Mouse (Mus musculus) regulatory T cell (primary cell): ENCODE data around the gene Pradc1.

Experiments
- in situ Hi-C: fragments of 300-600 bp; cut with MboI, MseI; formaldehyde crosslinking; loops from one replicate; pipeline ENCODE4 v1.15.1; 2025; ENCODE audit warnings: high pct_unique_total_duplicates

The Pradc1 gene

DNA sequence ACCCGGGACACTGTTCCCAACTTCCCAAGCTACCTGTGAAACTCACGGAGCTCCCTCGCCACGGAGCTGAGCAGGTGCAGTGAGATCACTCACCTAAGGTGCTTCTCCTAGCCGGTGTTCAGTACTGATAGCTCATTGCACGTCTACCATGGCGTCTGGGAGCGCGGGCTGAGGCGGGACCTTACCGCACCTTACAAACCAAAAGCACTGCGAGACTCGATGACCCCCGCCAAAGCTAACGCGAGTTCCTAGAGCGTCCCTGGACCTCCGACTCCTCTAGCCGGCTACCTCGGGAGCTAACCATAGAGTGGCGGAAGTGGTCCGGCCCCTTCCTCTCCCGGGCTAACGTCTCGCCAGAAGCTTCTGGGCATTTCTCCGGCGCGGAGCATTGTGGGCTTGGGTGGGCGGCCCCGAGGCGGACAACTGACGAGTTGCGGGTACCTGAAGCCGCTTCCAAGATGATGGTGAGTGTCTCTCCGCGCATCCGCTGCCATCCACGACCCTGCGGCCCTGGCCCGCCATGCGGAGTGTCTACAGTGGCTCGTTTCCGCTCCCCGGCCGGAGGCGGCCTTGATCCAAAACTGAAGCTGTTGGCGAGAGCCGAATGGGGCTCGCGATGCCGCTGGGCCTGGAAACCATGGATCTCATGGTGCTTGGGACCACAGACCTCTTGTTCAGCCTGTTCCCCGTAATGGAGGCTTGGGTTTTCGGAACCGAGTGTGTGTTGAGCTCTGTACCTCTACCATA lies at the start of gene Pradc1:
Gene Pradc1 (minus strand): TSS at position 307 of the 747 bp plus-strand sequence.
- in situ Hi-C loops, result loop anchor here (10.0 kb wide), 1 partner anchor 1997 kb away; the partner anchor contains the start of gene Tet3

DNA sequence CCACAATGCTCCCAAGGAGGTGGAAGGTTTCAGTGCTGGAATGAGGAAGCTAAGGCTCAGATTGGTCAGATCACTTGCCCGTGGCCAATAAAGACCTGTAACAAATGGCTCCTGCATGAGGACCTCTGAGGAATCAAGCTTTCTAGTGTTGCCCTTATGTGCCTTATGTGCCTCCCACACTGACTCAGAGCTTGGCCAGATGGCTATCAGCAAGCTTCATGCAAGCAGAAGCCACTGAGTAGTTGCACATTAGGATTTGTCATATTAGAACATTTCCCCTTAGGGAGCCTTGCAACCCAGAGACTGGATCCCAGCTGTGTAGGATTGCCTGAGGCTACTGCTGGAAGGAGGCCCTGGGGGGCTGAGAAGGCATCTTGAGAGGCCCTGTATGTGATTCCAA lies 48.6 kb upstream of the Pradc1 start:
- in situ Hi-C loops, result no loop called here

DNA sequence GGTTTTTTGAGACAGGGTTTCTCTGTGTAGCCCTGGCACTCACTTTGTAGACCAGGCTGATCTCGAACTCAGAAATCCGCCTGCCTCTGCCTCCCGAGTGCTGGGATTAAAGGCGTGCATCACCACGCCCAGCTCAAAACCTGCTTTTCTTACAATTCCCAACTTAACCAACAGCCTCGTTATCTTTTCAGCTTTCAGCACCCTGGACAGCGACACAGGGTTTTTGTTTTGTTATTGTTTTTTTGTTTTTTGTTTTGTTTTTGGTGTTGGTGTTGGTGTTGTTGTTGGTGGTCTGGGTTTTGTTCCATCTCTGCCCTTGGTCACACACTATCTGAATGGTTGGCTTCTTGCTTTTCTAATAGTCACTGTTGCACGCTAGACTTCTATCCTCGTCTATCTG lies 46.4 kb upstream of the Pradc1 start:
- in situ Hi-C loops, result no loop called here

DNA sequence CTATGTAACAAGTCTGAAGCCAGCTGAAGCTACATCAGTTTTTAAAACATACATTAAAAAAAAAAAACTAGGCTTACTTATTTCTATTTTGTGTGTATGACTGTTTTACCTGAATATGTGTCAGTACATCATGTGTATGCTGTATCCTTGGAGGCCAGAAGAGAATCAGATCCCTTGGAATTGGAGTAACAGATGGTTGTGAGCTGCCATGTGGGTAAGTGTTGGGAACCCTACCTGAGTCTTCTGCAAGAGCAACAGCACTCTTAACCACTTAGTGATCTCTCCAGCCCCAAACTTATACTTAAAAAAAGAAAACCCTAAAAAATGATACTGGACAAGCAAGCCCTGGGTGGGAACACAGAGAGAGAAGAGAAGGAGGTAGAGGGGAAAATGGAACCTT lies 45.2 kb upstream of the Pradc1 start:
- in situ Hi-C loops, result no loop called here

DNA sequence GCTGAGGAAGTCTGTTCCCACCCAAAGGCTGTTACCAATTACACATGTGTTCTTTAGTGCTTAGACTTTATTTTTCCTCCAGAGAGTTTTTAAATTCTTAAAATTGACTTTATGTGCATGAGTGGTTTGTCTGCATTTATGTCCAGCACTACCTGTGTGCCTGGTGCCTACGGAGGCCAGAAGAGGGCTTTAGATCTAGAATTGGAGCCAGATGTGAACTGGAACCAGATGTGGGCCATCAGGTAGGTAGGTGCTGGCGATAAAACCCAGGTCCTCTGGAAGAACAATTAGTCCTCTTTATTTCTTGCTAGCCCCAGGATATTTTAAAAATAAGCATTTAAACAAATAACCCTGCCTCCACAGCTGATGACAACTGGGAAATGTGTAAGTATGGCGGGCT lies 39.8 kb upstream of the Pradc1 start:
- in situ Hi-C loops, result no loop called here

DNA sequence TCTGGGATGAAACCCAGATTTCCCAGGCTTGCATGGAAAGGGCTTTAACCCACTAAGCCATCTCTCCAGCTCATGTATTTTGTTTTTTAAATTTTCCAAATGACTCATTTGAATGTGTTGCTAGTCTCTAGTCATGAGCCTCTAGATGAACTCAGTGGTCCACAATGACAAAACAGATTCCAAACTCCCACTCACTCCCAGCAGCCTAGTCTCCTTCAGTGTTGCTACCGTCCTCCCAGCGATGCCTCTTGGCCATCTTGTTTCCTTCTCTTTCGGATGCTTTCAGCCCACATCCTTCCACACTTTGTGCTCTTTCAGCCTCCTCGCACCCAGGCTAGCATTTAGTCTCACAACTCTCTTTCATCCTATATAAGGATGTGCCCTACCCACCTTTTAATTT lies 38.5 kb upstream of the Pradc1 start:
- in situ Hi-C loops, result no loop called here

DNA sequence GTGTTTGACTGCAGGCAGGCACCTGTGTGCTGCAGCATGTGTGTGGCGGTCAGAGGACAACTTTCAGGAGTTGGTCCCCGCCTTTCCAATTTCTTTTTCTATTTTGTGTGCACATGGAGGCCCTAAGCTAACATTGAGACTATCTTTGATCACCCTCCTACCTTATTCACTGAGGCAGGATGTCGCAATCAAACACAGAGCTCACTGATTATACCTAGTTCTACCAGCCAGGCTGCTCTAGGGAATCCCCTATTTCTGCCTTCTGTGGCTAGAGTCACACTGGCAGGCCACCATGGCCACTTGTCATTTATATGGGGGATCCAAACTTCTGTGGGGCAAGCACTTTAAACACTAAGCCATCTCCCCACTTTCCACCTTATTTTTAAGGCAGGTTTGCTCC lies 37.9 kb upstream of the Pradc1 start:
- in situ Hi-C loops, result no loop called here

DNA sequence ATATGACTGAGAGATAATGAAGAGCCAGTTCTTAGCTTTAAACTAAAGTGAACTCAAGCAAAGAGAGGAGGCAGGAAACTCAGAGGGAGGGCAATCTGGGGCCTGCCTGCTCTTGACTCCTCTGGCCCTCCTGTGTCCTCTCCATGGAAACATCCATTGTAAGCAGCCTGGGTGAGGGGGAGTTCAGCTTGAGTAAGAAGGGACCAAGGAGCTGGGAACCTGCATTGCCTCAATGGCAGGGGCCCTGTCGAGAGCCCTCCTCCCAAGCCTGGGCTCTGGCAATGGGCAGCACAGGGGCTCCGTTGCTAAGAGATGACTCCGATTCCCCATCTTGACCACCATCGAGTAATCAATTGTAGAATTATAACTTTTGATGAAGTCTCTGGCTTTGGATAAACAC lies 36.7 kb upstream of the Pradc1 start:
- in situ Hi-C loops, result no loop called here

DNA sequence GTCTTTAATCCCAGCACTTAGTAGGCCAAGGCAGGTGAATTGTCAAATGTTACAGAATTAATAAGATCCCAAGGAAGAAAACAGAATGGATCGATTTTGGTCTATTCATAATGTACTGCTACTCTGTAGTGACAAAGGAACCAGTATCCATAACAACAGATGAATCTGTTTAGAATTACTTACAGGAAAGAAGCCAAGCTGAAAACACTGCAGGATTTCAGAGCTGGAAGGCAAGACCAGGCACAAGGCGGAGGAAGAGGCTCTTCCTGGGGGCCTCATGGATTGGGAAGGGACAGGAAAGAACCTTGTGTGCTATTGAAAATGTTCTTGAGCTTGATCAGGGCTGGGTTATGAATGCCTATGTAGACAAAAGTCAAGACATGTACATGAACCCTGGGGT lies 34.0 kb upstream of the Pradc1 start:
- in situ Hi-C loops, result no loop called here

DNA sequence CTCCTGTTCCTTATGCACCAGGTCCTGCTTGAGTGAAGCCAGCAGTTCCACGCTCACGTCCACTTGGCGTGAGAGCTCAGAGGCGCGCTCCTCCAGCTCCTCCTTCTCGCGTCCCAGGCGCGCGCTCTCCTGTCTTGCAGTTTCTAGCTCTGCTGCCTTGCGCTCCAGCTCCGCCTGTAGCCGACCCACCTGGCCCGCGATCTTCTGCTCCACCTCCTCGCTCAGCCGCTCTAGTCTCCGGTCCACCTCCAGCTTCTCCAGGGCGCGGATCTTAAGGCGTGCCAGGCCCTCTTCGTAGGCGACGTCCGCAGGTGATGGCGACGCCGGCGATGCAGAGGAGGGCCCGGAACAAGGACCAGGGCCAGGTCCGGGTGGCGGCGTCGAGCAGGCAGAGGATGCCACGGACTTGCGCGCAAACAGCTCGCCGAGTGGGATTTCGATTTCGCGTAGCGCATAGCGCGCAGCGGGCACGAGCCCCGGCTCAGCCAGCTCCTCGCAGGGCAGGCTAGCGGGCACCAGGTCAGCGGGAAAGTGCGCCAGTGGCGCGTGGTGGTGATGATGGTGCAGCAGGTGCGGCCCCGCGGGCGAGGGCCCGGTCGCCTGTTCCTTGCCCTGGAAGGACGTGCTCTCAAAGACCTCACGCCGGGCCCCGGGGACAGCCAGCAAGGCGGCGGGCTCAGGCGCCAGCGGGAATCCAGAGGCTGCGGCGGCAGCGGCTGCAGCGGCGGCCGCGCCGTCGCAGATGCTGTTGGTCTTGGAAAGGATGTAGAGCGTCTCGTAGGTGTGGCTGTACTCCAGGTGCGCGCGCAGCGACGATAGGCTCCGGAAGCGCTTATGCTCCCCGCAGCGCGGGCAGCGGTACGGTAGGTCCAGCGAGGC lies 32.3 kb upstream of the Pradc1 start:
- in situ Hi-C loops, result no loop called here

DNA sequence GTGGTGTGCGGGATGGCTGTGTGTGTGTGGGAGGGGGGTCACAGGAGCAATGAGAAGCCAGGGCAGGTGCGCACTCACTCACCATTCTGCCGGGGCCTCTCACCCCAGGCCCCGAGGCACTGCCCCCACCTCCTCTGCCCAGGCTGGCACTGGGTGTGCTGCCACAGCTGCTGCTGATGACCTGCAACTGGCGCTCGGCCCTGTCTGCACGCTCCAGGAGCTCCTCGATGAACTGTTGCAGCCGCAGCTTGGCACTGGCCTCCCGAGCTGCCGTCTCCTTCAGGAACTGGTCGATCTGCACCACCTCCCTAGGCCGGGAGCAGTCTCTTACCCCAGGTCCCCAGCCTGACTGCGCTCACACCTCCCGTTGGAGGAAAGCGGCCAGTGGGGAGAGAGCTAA lies 28.9 kb upstream of the Pradc1 start:
- in situ Hi-C loops, result no loop called here

DNA sequence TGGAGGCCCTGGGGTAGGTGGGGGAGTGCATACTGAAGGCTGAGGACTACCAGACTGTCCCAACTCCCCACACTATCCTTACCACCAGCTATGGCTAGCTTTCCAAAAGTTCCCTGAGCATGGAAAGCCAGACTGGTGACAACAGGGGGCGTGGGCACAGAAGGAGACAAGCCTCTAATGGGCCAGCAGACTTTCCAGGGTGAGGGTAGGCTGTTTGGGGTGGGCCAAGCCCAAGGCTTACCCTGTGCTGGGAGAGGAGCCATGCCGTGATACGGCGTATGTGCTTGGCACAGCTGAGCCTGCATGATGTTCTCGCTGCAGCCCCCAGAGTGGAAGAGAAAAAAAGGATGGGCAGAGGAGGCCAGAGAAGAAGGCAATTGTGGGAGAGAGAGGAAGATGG lies 28.2 kb upstream of the Pradc1 start:
- in situ Hi-C loops, result no loop called here

DNA sequence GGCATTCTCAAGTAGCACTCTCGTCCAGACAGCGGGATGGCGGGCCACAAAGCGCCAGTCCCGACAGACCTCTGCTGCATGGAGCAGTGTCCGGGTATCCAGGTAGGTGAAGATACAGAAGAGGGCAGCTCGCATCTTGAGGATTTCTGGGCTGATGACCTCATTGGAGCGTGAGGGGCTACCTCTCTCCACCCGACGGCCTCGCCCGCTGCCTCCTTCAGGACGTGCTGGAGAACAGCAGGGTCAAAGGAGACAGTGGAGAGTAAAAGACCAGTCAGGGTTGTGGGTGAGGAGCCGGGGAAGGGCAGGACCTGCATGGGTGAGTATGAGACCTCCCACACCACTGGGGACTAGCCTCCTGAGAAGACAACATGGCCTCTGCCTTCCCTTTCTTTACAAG lies 26.6 kb upstream of the Pradc1 start:
- in situ Hi-C loops, result no loop called here

DNA sequence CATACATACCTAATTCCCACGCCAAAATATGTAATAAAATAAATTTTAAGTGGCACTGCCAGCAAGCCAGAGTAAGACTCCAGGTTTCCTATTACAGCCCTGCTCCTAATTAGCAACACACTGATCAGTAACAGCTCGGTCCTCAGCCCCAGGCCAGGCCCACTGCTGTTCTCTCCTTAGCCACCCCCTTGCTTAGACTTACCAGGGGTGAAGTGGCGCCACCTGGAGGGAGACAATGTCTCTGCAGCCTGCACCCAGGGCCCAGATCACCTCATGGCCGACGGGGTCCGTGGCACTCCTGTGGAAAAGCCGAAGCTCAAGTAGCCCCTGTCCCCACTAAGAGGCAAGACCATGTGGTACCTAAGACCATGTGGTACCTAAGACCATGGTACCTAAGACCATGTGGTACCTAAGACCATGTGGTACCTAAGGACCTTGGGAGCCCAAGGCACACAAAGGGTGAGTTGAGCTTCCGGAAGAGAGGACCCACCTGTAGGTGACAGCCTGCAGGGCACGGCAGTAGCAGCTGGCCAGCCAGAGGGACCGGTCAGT lies 25.7 kb upstream of the Pradc1 start:
- in situ Hi-C loops, result no loop called here

DNA sequence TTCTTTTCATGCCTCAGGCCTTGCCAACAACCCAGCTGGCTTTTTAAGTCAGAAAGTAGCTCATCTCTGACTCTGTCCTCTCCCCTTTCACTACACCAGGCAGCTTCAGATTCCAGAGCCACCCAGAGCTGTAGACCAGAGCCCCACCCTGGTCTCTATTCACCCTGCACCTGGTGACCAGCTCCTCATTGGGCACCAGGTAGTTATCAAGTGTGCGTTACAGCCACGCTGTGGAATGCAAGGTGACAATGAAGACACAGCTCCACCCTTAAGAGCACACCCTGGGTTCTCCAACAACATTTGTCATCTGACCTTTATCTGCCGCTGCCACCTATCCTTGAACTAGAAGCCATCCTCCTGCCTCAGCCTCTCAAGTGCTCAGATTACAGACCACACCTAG lies 23.8 kb upstream of the Pradc1 start:
- in situ Hi-C loops, result no loop called here

DNA sequence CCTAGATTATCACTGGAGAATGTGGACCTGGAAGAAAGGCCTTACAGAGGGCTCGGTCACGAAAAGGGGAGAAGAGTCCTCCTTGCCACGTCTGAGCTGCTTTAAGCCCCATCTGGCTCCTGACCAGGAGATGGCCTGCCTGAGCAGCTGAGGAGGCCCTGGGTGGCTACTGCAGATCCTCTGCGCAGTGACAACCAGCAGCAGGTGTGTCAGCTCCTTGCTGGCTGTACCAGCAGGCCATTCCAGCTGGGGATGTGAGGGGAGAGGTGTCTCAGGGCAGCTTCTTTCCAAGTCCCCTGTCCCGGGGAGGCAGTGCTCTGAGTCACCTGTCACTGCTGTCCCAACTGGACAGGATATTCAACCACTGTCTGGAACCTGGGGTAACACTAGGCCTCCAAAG lies 20.8 kb upstream of the Pradc1 start:
- in situ Hi-C loops, result no loop called here

DNA sequence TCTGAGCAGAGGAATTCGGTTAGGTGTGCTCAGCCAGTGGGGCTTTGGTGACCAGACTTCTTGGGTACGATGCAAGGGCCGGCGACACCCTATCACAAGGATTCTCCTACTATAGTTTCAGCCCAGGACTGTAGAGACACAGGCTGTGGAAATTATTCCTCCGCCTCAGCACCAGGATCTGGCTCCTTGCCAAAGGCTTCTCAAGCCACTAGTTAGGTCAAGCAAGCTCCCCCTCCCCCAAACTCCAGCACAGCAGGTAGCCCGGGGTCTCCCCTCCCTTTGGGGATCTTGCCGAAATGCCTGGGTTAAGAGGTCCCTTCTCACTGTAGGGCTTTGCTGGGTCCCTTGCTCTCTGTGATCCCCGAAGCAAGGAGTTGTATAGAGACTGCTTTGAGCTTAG lies 20.2 kb upstream of the Pradc1 start:
- in situ Hi-C loops, result no loop called here

DNA sequence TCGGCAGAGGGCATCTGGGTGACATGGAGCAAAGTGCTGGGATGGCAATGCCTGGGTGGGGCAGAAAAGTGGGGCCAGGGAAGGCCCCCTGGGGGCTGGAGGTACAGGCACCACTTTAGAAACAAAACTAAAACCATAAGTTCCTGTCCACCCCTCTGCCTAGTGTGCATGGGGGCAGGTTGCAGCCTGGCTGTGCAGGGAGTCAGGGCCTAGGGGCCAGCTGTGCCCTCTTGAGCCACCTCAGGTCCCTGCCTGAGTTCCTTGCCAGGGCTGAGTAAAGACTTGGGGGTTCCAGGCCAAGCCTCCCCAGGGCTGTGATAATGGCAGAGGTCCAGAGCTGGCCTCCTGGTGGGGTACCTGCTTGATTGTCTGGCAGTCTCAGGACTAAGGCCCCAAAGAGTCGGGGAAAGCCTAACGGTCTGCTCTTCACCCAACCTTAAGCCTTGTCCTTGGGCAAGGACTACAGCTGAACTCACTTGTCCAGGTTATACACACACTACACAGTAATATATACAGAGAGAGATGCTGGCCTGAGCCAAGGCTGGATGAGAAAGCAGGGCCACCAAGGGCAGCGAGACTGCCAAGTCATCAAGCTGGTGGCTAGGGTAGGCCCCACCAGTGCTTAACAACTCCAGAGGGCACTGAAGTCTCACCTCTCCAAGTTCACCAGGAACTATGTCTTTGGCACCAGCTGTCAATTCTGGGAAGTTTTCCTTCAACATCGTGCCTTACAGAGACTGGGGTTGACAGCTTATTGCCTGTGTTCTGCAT lies 18.1 kb upstream of the Pradc1 start:
- in situ Hi-C loops, result no loop called here

DNA sequence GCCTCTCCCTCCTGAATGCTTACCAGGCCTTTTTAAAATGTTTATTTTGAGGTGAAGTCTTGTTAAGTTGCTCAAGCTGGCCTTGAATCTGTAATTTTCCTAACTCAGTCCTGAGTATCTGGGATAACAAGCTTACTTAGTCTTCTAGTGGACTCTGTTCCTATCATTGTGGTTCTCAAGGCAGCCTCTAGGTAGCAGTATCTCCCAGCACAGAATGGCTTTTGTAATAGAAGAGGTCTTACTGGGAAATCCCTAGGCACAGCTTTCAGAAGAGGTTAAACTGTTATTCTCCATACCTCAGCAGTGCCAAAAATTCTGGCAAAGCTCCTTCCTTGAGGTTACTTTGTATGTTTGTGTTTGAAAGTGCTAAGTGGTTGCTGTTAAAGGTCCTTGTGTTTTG lies 13.6 kb upstream of the Pradc1 start:
- in situ Hi-C loops, result no loop called here

DNA sequence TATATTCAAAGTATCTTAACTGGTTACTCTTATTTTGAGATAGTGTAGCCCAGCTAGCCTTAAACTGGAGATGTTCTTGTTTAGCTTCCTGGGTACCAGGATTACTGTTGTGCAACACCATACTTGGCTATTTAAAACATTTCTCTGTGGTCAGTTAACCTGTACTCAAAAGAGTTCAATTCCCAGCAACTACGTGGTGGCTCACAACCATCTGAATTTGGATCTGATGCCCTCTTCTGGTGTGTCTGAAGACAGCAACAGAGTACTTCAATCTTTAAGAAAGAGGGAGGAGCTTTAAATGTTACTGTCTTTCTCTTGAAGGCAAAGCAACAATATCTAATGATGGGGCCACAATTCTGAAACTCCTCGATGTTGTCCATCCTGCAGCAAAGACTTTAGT lies 7.9 kb upstream of the Pradc1 start:
- in situ Hi-C loops, result loop anchor here (10.0 kb wide), 1 partner anchor 2005 kb away; the partner anchor contains the start of gene Tet3

DNA sequence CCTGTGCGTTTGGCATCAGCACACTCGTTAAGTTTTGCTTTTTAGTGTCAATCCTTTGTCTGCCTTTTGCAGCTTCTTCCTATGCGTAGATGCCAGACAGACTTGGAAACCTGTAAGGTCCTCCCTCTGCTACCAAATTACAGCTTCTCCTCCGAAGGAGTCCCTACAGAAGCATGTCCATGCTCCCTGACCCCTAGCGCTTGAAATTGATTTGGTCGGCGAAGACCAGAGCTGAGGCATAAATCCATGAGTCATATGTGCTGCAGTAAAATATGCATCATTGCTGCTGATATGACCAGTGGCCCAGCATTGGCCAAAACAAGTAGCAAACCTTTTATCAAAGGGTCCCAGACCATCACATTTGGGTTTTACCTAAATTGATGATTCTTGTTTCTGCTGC lies 1.0 kb upstream of the Pradc1 start:
- in situ Hi-C loops, result loop anchor here (10.0 kb wide), 1 partner anchor 1998 kb away; the partner anchor contains the start of gene Tet3

DNA sequence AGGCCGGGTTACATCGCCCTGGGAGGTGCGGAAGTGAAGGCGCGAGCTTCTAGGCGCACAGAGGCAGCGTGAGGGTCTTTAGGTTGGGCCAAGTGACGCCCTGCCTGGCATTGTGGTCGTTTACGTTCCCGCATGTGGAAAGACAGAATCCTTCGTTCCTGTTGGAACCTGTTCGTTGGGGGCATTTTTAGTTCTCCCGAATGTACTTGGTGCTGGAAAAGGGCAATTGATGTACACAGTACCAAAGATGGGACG lies 568 bp upstream of the Pradc1 start:
- in situ Hi-C loops, result loop anchor here (10.0 kb wide), 1 partner anchor 1998 kb away; the partner anchor contains the start of gene Tet3
